In the genomic region with DNA sequence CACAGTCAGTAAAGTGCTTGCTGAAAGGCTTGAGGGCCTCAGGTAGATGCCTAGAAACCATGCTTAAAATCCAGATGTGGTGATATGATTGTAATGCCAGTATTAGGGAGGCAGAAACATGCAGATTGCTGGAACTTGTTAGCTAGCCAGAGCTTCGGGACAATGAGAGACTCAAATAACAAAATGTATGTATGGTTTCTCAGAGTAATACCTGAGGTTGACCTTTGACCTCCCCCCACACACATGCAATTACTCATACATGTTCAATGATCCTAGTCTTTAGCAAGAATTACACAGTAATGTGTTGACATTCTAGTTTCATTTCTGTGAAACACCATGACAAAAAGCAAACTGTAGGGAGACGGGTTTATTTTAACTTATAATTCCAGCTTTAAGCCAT, we compare ENCODE assay signal across 19 mouse cellular contexts.
DNase-seq lines count a peak whose midpoint lies in the region; ATAC-seq and TF ChIP-seq lines count a peak whose summit lies in the region.
"Had no signal": no experiment of that assay in that cellular context is flagged by ENCODE, and none has a peak within 500 bp of the region (broad histone marks: within the 10 kb centered on the region; RNA-seq: fewer than 3 reads in every experiment).

No protein-coding gene starts in this region.

- H3K4me1 ChIP-seq in thymus, adult 2 months (replicated peaks; ENCODE audit: control insufficient read depth, insufficient read depth, low read length): peaks cover 29% of the 10 kb centered on the region
- H3K4me1 ChIP-seq: forebrain, embryonic 13.5 days; heart, embryonic 13.5 days; hindbrain, embryonic 12.5 days had no signal

- H3K27me3 ChIP-seq in thymus, adult 2 months (ENCODE audit: control insufficient read depth, insufficient read depth, low read length): no peaks in the 10 kb centered on the region
- H3K27me3 ChIP-seq: forebrain, embryonic 13.5 days; heart, embryonic 13.5 days; hindbrain, embryonic 12.5 days had no signal

- TF ChIP-seq CTCF in thymus, adult 2 months (IDR thresholded peaks at IDR 0.05; ENCODE audit: borderline replicate concordance, control insufficient read depth, extremely low read depth, insufficient read depth, low read length, poor library complexity): no peak

- no peak for ATAC-seq in CD4-positive, CD25-positive, alpha-beta regulatory T cell, adult 4 months
- ATAC-seq: forebrain, embryonic 13.5 days; hindbrain, embryonic 16.5 days had no signal

- no peak overlapping the region for H3K4me3 ChIP-seq in thymus, adult 2 months (ENCODE audit: control insufficient read depth, insufficient read depth, low read length)
- H3K4me3 ChIP-seq: embryonic facial prominence, embryonic 10.5 days; forebrain, embryonic 13.5 days; gastrocnemius, adult 2 months; heart, embryonic 13.5 days; hindbrain, embryonic 12.5 days had no signal

- H3K36me3 ChIP-seq in thymus, adult 2 months (ENCODE audit: control insufficient read depth, insufficient read depth, low read length): no peaks in the 10 kb centered on the region
- H3K36me3 ChIP-seq: embryonic facial prominence, embryonic 10.5 days; heart, embryonic 13.5 days; hindbrain, embryonic 12.5 days had no signal

- peak; percentile 55 for DNase-seq in CD4-positive, CD25-positive, alpha-beta regulatory T cell, adult 2 months (ENCODE audit: low read depth, low spot score)
- no peak for DNase-seq in thymus, adult 2 months
- no peak for DNase-seq in thymus, postnatal 0 days (ENCODE audit: low spot score)
- peak; percentile 58 for DNase-seq in naive thymus-derived CD4-positive, alpha-beta T cell, adult 2 months (ENCODE audit: low read depth)
- DNase-seq in adipocyte (ENCODE audit: low spot score): no peak
- no peak for DNase-seq in cerebellum, adult 11 months
- DNase-seq: adrenal gland, postnatal 14 days; cerebellum, adult 18-20 months; cerebellum, postnatal 10 days; gastrocnemius, adult 2 months; gastrocnemius, postnatal 25 days; heart, postnatal 10 days; heart, postnatal 4 days had no signal

- WGBS in thymus, adult 2 months: 80% methylated on average over 2 of the region's 2 CpGs

- peak overlapping the region; percentile 58; the same call in 1 of the 2 replicates for H3K27ac ChIP-seq in thymus, adult 2 months (ENCODE audit: control insufficient read depth, insufficient read depth, low read length)
- H3K27ac ChIP-seq: embryonic facial prominence, embryonic 10.5 days; forebrain, embryonic 13.5 days; gastrocnemius, adult 2 months; heart, embryonic 13.5 days; hindbrain, embryonic 12.5 days had no signal

- TF ChIP-seq POLR2A in thymus, adult 2 months (IDR thresholded peaks at IDR 0.05; ENCODE audit: control insufficient read depth, extremely low read depth, insufficient read depth, low read length, poor library complexity): no peak

Comparison
In these comparisons a context has a peak if more than half of its experiments do, and no peak if none do; other contexts are left out.
1. DNase-seq: peak in CD4-positive, CD25-positive, alpha-beta regulatory T cell, adult 2 months (single experiment) and naive thymus-derived CD4-positive, alpha-beta T cell, adult 2 months (single experiment); none in thymus, adult 2 months (single experiment), thymus, postnatal 0 days (single experiment), adipocyte (single experiment) and cerebellum, adult 11 months (single experiment).